Mouse (Mus musculus): ENCODE data around the gene Alpk1.

- TF ChIP-seq POLR2A (IDR thresholded peaks at IDR 0.05; ENCODE audit: borderline replicate concordance, control insufficient read depth, low read depth, low read length) (no peak), CTCF (IDR thresholded peaks at IDR 0.05; ENCODE audit: control insufficient read depth, insufficient read depth, low read length) (no peak)
These were observed 17.9 kb downstream of the Alpk1 start for GRCm38 (mm10) chr3:127762403-127762802.

All from bone marrow, adult 2 months (tissue).